Mouse (Mus musculus): Measurements from ENCODE around the gene Gjd3. TPM values are rescaled to one million over a fixed set of nuclear protein-coding genes. Genes with fewer than 3 reads are reported as not detected.

Gene Gjd3
- polyA plus RNA-seq, 1 experiment from 2014 or later, result 1.9 TPM

GRCm38 (mm10) chr11:99023094-99023493, 40.3 kb upstream of the Gjd3 start:
- Histone ChIP-seq H3K9ac (ENCODE audit: low read length) (peak overlapping the region; percentile 79), H3K9me3 (ENCODE audit: control insufficient read depth, low read length) (no peaks in the 10 kb centered on the region), H3K4me3 (ENCODE audit: low read depth, low read length) (peak overlapping the region; percentile 75), H3K27ac (replicated peaks) (peak overlapping the region; percentile 65; the same call in 1 of the 2 replicates), H3K4me2 (replicated peaks; ENCODE audit: low read depth) (peak overlapping the region; percentile 73), H3K36me3 (ENCODE audit: control insufficient read depth, insufficient read depth, low read length) (no peaks in the 10 kb centered on the region), H3K27me3 (ENCODE audit: control insufficient read depth, insufficient read depth, low read length) (no peaks in the 10 kb centered on the region), H3K4me1 (replicated peaks; ENCODE audit: control insufficient read depth, insufficient read depth) (no peaks in the 10 kb centered on the region)
- ATAC-seq (ENCODE audit: low FRiP score, low TSS enrichment), result no peak
- WGBS, result 4% methylated on average over 4 of the region's 4 CpGs
- DNase-seq (ENCODE audit: low spot score), result no peak
- TF ChIP-seq EP300 (optimal IDR thresholded peaks at IDR 0.05), result no peak
- no peak for TF ChIP-seq CTCF (IDR thresholded peaks at IDR 0.05; ENCODE audit: low read depth)

DNA sequence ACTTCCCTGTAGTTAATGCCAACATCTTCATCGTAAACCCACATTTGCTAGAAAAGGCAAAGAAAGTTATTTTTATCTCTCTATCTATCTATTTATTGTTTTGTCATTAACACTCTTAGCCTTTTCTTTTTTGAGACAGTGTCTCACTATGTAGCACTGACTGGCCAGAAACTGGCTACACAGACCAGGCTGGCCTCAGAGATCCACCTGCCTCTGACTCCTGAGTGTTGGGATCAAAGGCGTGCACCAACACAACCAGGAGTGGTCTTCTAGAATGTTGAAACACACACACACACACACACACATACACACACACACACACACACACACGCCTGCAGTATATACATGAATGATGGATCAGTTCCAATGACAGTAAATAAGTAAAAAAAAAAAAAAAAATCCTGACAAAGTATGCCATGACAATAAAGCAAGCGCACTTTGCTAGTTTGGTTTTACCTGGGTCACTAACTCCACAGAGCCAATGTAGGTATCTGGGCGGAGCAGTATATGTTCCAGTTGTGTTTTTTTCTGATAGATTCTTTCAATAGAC, 39.6 kb upstream of the Gjd3 start:
- 67% methylated on average over 5 of the region's 5 CpGs for WGBS
- peaks cover 2% of the 10 kb centered on the region; the same call in 1 of the 2 replicates for H3K36me3 ChIP-seq (ENCODE audit: control insufficient read depth, insufficient read depth, low read length)
- no peak overlapping the region for H3K27ac ChIP-seq (replicated peaks)
- no peaks in the 10 kb centered on the region for H3K27me3 ChIP-seq (ENCODE audit: control insufficient read depth, insufficient read depth, low read length)
- H3K9me3 ChIP-seq (ENCODE audit: control insufficient read depth, low read length), result no peaks in the 10 kb centered on the region
- H3K9ac ChIP-seq (ENCODE audit: low read length), result no peak overlapping the region
- ATAC-seq (ENCODE audit: low FRiP score, low TSS enrichment), result no peak
- H3K4me2 ChIP-seq (replicated peaks; ENCODE audit: low read depth), result peak overlapping the region; percentile 73; the same call in 1 of the 2 replicates
- H3K4me1 ChIP-seq (replicated peaks; ENCODE audit: control insufficient read depth, insufficient read depth), result no peaks in the 10 kb centered on the region
- DNase-seq (ENCODE audit: low spot score), result no peak
- peak overlapping the region; percentile 75 for H3K4me3 ChIP-seq (ENCODE audit: low read depth, low read length)
- TF ChIP-seq EP300 (optimal IDR thresholded peaks at IDR 0.05) (no peak), CTCF (IDR thresholded peaks at IDR 0.05; ENCODE audit: low read depth) (no peak)

- WGBS, result 93% methylated on average over 6 of the region's 6 CpGs
- Histone ChIP-seq H3K9ac (ENCODE audit: low read length) (no peak overlapping the region), H3K4me3 (ENCODE audit: low read depth, low read length) (no peak overlapping the region), H3K9me3 (ENCODE audit: control insufficient read depth, low read length) (no peaks in the 10 kb centered on the region), H3K4me1 (replicated peaks; ENCODE audit: control insufficient read depth, insufficient read depth) (no peaks in the 10 kb centered on the region), H3K4me2 (replicated peaks; ENCODE audit: low read depth) (no peak overlapping the region), H3K36me3 (ENCODE audit: control insufficient read depth, insufficient read depth, low read length) (peaks cover 6% of the 10 kb centered on the region), H3K27ac (replicated peaks) (no peak overlapping the region), H3K27me3 (ENCODE audit: control insufficient read depth, insufficient read depth, low read length) (no peaks in the 10 kb centered on the region)
- TF ChIP-seq CTCF (IDR thresholded peaks at IDR 0.05; ENCODE audit: low read depth) (no peak), EP300 (optimal IDR thresholded peaks at IDR 0.05) (no peak)
- no peak for DNase-seq (ENCODE audit: low spot score)
- ATAC-seq (ENCODE audit: low FRiP score, low TSS enrichment), result no peak
Observed at GRCm38 (mm10) chr11:99019844-99020243, 37.0 kb upstream of the Gjd3 start.

- ATAC-seq (ENCODE audit: low FRiP score, low TSS enrichment) (no peak), DNase-seq (ENCODE audit: low spot score) (no peak)
- Histone ChIP-seq H3K27ac (replicated peaks) (no peak overlapping the region), H3K36me3 (ENCODE audit: control insufficient read depth, insufficient read depth, low read length) (peaks cover 8% of the 10 kb centered on the region), H3K4me3 (ENCODE audit: low read depth, low read length) (no peak overlapping the region), H3K4me2 (replicated peaks; ENCODE audit: low read depth) (no peak overlapping the region), H3K9ac (ENCODE audit: low read length) (no peak overlapping the region), H3K27me3 (ENCODE audit: control insufficient read depth, insufficient read depth, low read length) (no peaks in the 10 kb centered on the region), H3K4me1 (replicated peaks; ENCODE audit: control insufficient read depth, insufficient read depth) (no peaks in the 10 kb centered on the region), H3K9me3 (ENCODE audit: control insufficient read depth, low read length) (no peaks in the 10 kb centered on the region)
- TF ChIP-seq CTCF (IDR thresholded peaks at IDR 0.05; ENCODE audit: low read depth), result no peak
- TF ChIP-seq EP300 (optimal IDR thresholded peaks at IDR 0.05), result no peak
- 90% methylated on average over 1 of the region's 1 CpGs for WGBS
Observed at GRCm38 (mm10) chr11:99013856-99014255, 31.0 kb upstream of the Gjd3 start.

DNA sequence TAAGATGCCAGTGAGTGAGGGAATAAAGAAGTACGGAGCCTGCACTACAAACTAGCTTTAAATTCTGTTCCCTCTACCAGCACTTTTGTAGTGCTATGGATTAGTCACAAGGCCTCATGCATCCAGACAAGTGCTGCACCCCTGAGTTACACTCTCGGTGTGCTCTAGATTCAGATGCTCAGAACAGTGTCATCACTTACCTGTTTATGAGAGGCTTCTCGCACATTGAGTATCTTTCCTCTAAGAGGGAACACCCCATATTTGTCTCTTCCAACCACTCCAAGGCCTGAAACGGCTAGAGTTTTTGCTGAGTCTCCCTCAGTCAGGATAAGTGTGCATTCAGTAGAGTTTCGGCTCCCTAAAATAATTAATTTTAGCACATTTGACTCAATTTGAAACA, 27.9 kb upstream of the Gjd3 start:
- WGBS, result 92% methylated on average over 5 of the region's 5 CpGs
- ATAC-seq (ENCODE audit: low FRiP score, low TSS enrichment) (no peak), DNase-seq (ENCODE audit: low spot score) (no peak)
- H3K27me3 ChIP-seq (ENCODE audit: control insufficient read depth, insufficient read depth, low read length), result no peaks in the 10 kb centered on the region
- no peak overlapping the region for H3K4me2 ChIP-seq (replicated peaks; ENCODE audit: low read depth)
- no peak for TF ChIP-seq CTCF (IDR thresholded peaks at IDR 0.05; ENCODE audit: low read depth)
- no peak for TF ChIP-seq EP300 (optimal IDR thresholded peaks at IDR 0.05)
- H3K9ac ChIP-seq (ENCODE audit: low read length), result no peak overlapping the region
- no peaks in the 10 kb centered on the region for H3K9me3 ChIP-seq (ENCODE audit: control insufficient read depth, low read length)
- no peak overlapping the region for H3K27ac ChIP-seq (replicated peaks)
- H3K4me3 ChIP-seq (ENCODE audit: low read depth, low read length), result no peak overlapping the region
- peaks cover 3% of the 10 kb centered on the region; the same call in 1 of the 2 replicates for H3K36me3 ChIP-seq (ENCODE audit: control insufficient read depth, insufficient read depth, low read length)
- no peaks in the 10 kb centered on the region for H3K4me1 ChIP-seq (replicated peaks; ENCODE audit: control insufficient read depth, insufficient read depth)

GRCm38 (mm10) chr11:99010124-99010523, 27.3 kb upstream of the Gjd3 start:
- Histone ChIP-seq H3K9ac (ENCODE audit: low read length) (no peak overlapping the region), H3K27me3 (ENCODE audit: control insufficient read depth, insufficient read depth, low read length) (no peaks in the 10 kb centered on the region), H3K4me1 (replicated peaks; ENCODE audit: control insufficient read depth, insufficient read depth) (no peaks in the 10 kb centered on the region), H3K9me3 (ENCODE audit: control insufficient read depth, low read length) (no peaks in the 10 kb centered on the region), H3K4me3 (ENCODE audit: low read depth, low read length) (no peak overlapping the region), H3K4me2 (replicated peaks; ENCODE audit: low read depth) (no peak overlapping the region), H3K27ac (replicated peaks) (no peak overlapping the region), H3K36me3 (ENCODE audit: control insufficient read depth, insufficient read depth, low read length) (peaks cover 7% of the 10 kb centered on the region; the same call in 1 of the 2 replicates)
- no peak for DNase-seq (ENCODE audit: low spot score)
- no peak for TF ChIP-seq CTCF (IDR thresholded peaks at IDR 0.05; ENCODE audit: low read depth)
- no peak for TF ChIP-seq EP300 (optimal IDR thresholded peaks at IDR 0.05)
- 68% methylated on average over 4 of the region's 4 CpGs for WGBS
- ATAC-seq (ENCODE audit: low FRiP score, low TSS enrichment), result no peak

Data from stomach, postnatal 0 days (tissue).